Mouse (Mus musculus) embryonic fibroblast, embryonic 13.5 days (primary cell): ENCODE results near the gene Gm12216. TPM values are rescaled to one million over a fixed set of nuclear protein-coding genes. Genes with fewer than 3 reads are reported as not detected.

Source experiments
- H3K27ac ChIP-seq: 2 replicates; pipeline ENCODE4 v1.5.1; 2012; ENCODE audit warnings: low read length, control low read depth, inconsistent platforms; ENCODE audit not compliant: insufficient read depth
- H3K4me1 ChIP-seq: 2 replicates; pipeline ENCODE4 v1.6.1; 2011; ENCODE audit warnings: low read length; ENCODE audit not compliant: control insufficient read depth, insufficient read depth
- H3K4me3 ChIP-seq: 2 replicates; pipeline ENCODE4 v1.5.1; 2011; ENCODE audit warnings: mild to moderate bottlenecking, control low read depth, low read length; ENCODE audit not compliant: insufficient read depth
- CTCF ChIP-seq: IDR thresholded peaks from 2 replicates; pipeline ENCODE4 v1.5.1; 2011; ENCODE audit warnings: mild to moderate bottlenecking, control low read depth, low read length, moderate library complexity, borderline replicate concordance; ENCODE audit not compliant: insufficient read depth
- POLR2A ChIP-seq: IDR thresholded peaks from 2 replicates; pipeline ENCODE4 v1.6.1; 2011; ENCODE audit warnings: low read depth, mild to moderate bottlenecking, control low read depth, low read length, moderate library complexity
- polyA plus RNA-seq: library from polyadenylated mRNA; stranded (reverse); fragments of >200 nt; gene quantifications from 2 replicates; pipeline ENCODE4 v1.2.4, GENCODE M21; 2011; ENCODE audit warnings: low read depth; ENCODE audit not compliant: missing spikeins, insufficient read length

Gene Gm12216
- polyA plus RNA-seq, 1 experiment, result not detected

- Histone ChIP-seq H3K4me3 (no peak overlapping the region), H3K27ac (no peak overlapping the region), H3K4me1 (peaks cover 4% of the 10 kb centered on the region; the same call in 1 of the 2 replicates)
- TF ChIP-seq POLR2A, result no peak
- peak; percentile 58; the same call in 1 of the 2 replicates for TF ChIP-seq CTCF
Measured at GRCm38 (mm10) chr11:53849588-53850320, 9.3 kb downstream of the Gm12216 start.

GRCm38 (mm10) chr11:53845680-53846079 is 13.4 kb downstream of the Gm12216 start:
- TF ChIP-seq CTCF, result no peak
- TF ChIP-seq POLR2A, result no peak

GRCm38 (mm10) chr11:53843106-53843505 is 15.9 kb downstream of the Gm12216 start:
- Histone ChIP-seq H3K4me3 (no peak overlapping the region), H3K27ac (no peak overlapping the region), H3K4me1 (no peaks in the 10 kb centered on the region)
- no peak for TF ChIP-seq POLR2A
- TF ChIP-seq CTCF, result no peak

More at GRCm38 (mm10) chr11:53845680-53846079, 13.4 kb downstream of the Gm12216 start:
- Histone ChIP-seq H3K27ac (no peak overlapping the region), H3K4me1 (no peaks in the 10 kb centered on the region), H3K4me3 (no peak overlapping the region)

DNA sequence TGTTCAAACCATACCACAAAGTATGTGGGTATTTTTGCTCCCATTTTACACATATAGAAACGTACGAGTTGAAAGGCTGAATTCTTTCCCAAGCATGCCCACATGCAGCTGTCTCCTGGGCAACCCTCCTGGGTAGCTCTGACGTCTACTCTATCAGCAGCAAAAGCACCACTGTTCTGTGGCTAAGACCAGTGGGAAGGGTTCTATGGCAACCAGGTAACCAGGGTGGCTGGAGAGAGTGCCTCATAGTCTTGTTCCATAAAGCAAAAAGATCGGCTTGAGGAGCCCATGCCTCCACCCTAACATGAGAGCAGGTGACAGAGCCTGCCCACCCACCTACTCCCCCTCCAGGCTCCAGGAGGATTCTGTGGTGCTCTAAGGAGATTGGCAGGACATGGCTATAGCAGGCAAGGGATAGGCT is 16.9 kb downstream of the Gm12216 start:
- no peaks in the 10 kb centered on the region for H3K4me1 ChIP-seq
- no peak for TF ChIP-seq POLR2A
- TF ChIP-seq CTCF, result no peak
- no peak overlapping the region for H3K4me3 ChIP-seq
- no peak overlapping the region for H3K27ac ChIP-seq

DNA sequence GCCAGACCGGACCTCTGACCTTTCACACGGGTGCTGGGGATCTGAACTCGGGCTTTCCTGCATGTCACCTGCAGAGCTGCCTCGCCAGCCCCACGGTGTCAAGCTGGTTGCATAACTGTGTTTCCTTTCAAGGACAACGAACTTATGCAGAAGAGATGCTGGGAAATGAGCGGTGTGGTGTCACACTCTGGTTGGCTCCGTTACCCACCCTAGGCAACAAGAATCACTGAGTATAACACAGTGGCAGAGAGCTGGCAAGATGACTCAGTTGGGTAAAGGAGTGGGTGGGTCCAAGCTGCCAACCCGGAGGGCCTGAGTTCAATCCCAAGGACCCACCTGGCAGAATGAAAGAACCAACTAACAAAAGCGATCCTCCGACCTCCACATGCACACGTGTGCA is 17.5 kb downstream of the Gm12216 start:
- Histone ChIP-seq H3K4me3 (no peak overlapping the region), H3K4me1 (no peaks in the 10 kb centered on the region), H3K27ac (no peak overlapping the region)
- no peak for TF ChIP-seq CTCF
- TF ChIP-seq POLR2A, result no peak

GRCm38 (mm10) chr11:53839663-53840642 is 19.1 kb downstream of the Gm12216 start:
- Histone ChIP-seq H3K4me1 (no peaks in the 10 kb centered on the region), H3K4me3 (no peak overlapping the region), H3K27ac (no peak overlapping the region)
- TF ChIP-seq POLR2A, result no peak
- TF ChIP-seq CTCF, result no peak

DNA sequence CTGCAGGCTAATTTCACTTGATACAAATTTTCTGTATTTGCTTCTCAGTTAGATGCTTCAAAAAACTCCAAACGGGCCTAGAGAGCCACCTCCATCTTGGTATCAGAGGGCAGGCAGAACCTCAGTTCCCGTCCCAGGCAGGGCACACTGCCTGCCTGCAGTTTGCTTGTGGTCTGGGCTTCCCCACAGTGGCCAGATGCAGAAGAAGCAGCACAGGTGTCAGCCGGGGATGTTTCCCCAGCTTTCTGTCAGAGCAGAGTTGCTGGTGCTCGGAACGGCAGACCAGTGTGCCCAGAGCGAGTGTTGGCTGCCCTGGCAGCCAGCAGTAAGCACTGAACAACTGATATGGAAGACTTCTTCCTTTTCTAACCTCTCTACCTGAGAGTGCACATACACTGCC is 19.9 kb downstream of the Gm12216 start:
- Histone ChIP-seq H3K4me3 (no peak overlapping the region), H3K27ac (no peak overlapping the region), H3K4me1 (no peaks in the 10 kb centered on the region)
- TF ChIP-seq CTCF, result no peak

- Histone ChIP-seq H3K4me3 (no peak overlapping the region), H3K4me1 (no peaks in the 10 kb centered on the region), H3K27ac (no peak overlapping the region)
- TF ChIP-seq CTCF (no peak), POLR2A (no peak)
Measured at GRCm38 (mm10) chr11:53837731-53838130, 21.3 kb downstream of the Gm12216 start.

DNA sequence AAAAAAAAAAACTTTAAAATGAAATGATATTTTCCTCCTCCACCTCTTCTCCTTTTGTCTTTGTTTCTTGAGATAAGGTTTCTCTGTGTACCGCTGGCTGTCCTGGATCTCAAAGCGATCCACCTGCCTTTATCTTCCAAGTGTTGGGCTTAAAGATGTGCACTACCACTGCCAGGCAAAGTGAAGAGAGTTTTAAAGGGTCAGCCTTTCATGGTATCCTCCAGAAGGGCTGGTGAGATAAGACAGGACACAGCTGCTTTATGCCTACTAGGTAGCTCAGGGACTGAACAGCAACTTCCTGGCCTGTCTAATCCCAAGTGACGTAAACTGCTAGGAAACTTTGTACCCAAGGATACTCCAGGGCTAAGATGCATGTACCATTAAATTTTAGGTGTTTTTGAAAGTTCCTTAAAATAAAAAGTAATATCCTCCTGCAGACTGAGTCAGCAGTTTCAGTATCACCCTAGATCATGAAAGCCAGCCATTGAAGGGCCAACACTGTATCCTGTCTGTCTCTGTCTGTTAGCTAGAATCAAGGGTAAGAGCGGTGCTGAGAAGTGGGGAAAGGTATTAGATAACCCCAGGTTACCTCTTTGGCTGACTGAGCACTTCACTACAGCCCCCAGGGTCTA is 23.6 kb downstream of the Gm12216 start:
- no peaks in the 10 kb centered on the region for H3K4me1 ChIP-seq
- H3K4me3 ChIP-seq, result no peak overlapping the region
- no peak overlapping the region for H3K27ac ChIP-seq
- TF ChIP-seq CTCF (no peak), POLR2A (no peak)
